Mouse (Mus musculus) G1E (cell line): ENCODE measurements around the gene Cant1. TPM values are rescaled to one million over a fixed set of nuclear protein-coding genes. Genes with fewer than 3 reads are reported as not detected.

ENCODE experiments used
- ATAC-seq: 2 replicates; pipeline ENCODE4 v1.8.0; 2016; ENCODE audit warnings: mild to moderate bottlenecking; ENCODE audit not compliant: insufficient number of reproducible peaks, poor library complexity, low FRiP score, severe bottlenecking; ENCODE audit errors: extremely low read depth
- DNase-seq: peaks from one replicate; pipeline ENCODE4 v3.0.0; 2012; ENCODE audit warnings: low spot score
- H3K27me3 ChIP-seq: 2 replicates; pipeline ENCODE4 v1.6.1; 2012; ENCODE audit warnings: mild to moderate bottlenecking, low read length, inconsistent platforms; ENCODE audit not compliant: insufficient read depth
- H3K36me3 ChIP-seq: replicated peaks from 2 replicates; pipeline ENCODE3; 2012; ENCODE audit warnings: mild to moderate bottlenecking, inconsistent platforms
- H3K4me1 ChIP-seq: 2 replicates; pipeline ENCODE4 v1.6.1; 2012; ENCODE audit warnings: low read depth, low read length, inconsistent platforms, mixed read lengths; ENCODE audit not compliant: insufficient read depth
- H3K4me3 ChIP-seq: 2 replicates; pipeline ENCODE4 v1.5.1; 2012; ENCODE audit warnings: low read depth, mild to moderate bottlenecking, inconsistent platforms, low read length, moderate library complexity, mixed read lengths
- H3K9me3 ChIP-seq: replicated peaks from 2 replicates; pipeline ENCODE4 v1.6.1; 2012; ENCODE audit warnings: inconsistent platforms
- CTCF ChIP-seq: IDR thresholded peaks from 2 replicates; pipeline ENCODE4 v1.5.1; 2012; ENCODE audit warnings: low read depth, low read length, inconsistent platforms, mixed read lengths
- GATA1 ChIP-seq: IDR thresholded peaks from 2 replicates; pipeline ENCODE4 v1.6.1; 2012; ENCODE audit warnings: borderline replicate concordance, low read length, inconsistent platforms, mixed read lengths
- GATA2 ChIP-seq: IDR thresholded peaks from 2 replicates; pipeline ENCODE4 v1.6.1; 2012; ENCODE audit warnings: low read depth, low read length, inconsistent platforms, borderline replicate concordance
- POLR2AphosphoS5 ChIP-seq: IDR thresholded peaks from 2 replicates; pipeline ENCODE4 v1.6.1; 2012; ENCODE audit warnings: low read depth, low read length, inconsistent platforms; ENCODE audit not compliant: insufficient replicate concordance
- TAL1 ChIP-seq: conservative IDR thresholded peaks from 2 replicates; pipeline ENCODE4 v1.6.1; 2012; ENCODE audit warnings: low read depth, low read length, inconsistent platforms, mixed read lengths
- polyA plus RNA-seq: library from polyadenylated mRNA; stranded (reverse); fragments of >175 nt; gene quantifications from 2 replicates; pipeline ENCODE4 v1.2.3, GENCODE M21; 2012
- total RNA-seq, 2 experiments: library from RNA; stranded (forward) in 1 of 2; stranded (reverse) in 1 of 2; fragments of 200-1000 nt in 1 of 2; fragments of >200 nt in 1 of 2; fragmentation: Nextera tagmentation in 1 of 2; gene quantifications; 2 replicates each; pipeline ENCODE4 v1.2.3; 2014 to 2017

The Cant1 gene
- total and polyA plus RNA-seq, 3 experiments = 14.9 to 47.2 (median 16.5) TPM

- Histone ChIP-seq H3K36me3 (no peaks in the 10 kb centered on the region), H3K27me3 (peaks cover 6% of the 10 kb centered on the region; the same call in 1 of the 2 replicates), H3K4me3 (no peak overlapping the region), H3K9me3 (no peaks in the 10 kb centered on the region), H3K4me1 (no peaks in the 10 kb centered on the region)
- TF ChIP-seq TAL1 = no peak
- TF ChIP-seq POLR2AphosphoS5 = no peak
- TF ChIP-seq GATA1 = no peak
- TF ChIP-seq CTCF = no peak
- TF ChIP-seq GATA2 = no peak
- no peak for ATAC-seq
- DNase-seq = no peak
Observed at GRCm38 (mm10) chr11:118433398-118433868, 14.5 kb upstream of the Cant1 start.

DNA sequence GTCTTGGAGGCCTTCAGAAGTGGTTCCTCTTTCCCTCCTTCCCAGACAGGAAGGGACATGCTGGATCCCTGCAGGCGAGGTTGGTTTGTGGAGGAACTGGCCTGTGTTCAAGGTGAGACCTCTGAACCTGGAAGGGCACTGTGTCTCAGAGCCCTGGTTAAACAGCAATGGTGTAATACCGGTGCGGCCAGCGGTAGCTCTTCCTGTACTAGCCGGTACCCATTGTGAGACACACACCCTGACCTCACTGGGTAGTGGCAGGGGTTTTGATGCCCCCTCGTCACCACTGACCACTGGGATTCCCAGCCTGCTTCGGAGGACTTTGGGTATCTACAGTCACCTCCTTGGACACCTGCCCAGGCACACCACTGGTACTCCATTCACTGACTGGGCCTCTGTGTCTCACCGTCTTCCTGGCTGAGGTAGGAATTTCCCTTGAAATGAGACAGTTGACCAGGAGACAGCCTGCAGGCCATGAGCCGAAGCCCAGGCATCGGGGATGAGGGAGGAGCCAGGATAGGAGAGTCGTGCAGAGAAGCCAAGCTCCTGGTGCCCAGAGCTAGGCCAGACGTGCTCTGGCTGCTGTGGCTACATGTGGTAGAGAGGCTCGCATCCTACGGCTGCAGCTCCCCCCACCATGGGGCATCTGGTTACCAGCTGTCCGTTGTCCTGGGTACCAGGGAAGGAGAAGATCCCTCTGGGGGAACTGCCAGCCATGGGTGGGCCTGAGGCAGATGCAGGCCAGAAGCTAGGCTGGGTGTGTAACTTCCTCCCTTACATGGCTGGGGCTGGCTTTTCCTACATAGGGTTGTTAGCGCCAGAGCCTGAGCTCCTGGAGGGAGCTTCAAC is 12.4 kb upstream of the Cant1 start:
- Histone ChIP-seq H3K4me3 (no peak overlapping the region), H3K4me1 (no peaks in the 10 kb centered on the region), H3K36me3 (no peaks in the 10 kb centered on the region), H3K9me3 (no peaks in the 10 kb centered on the region), H3K27me3 (peaks cover 12% of the 10 kb centered on the region)
- no peak for DNase-seq
- no peak for TF ChIP-seq TAL1
- no peak for TF ChIP-seq POLR2AphosphoS5
- TF ChIP-seq CTCF = no peak
- no peak for TF ChIP-seq GATA2
- TF ChIP-seq GATA1 = no peak
- ATAC-seq = no peak

- ATAC-seq (no peak), DNase-seq (no peak)
- TF ChIP-seq POLR2AphosphoS5 (no peak), CTCF (no peak), TAL1 (no peak), GATA2 (no peak), GATA1 (no peak)
- no peaks in the 10 kb centered on the region for H3K9me3 ChIP-seq
- H3K27me3 ChIP-seq = peaks cover 12% of the 10 kb centered on the region
- H3K36me3 ChIP-seq = no peaks in the 10 kb centered on the region
- H3K4me1 ChIP-seq = no peaks in the 10 kb centered on the region
- H3K4me3 ChIP-seq = no peak overlapping the region
Observed at GRCm38 (mm10) chr11:118430291-118430885, 11.5 kb upstream of the Cant1 start.

GRCm38 (mm10) chr11:118428944-118429709 is 10.2 kb upstream of the Cant1 start:
- H3K36me3 ChIP-seq = no peaks in the 10 kb centered on the region
- TF ChIP-seq GATA1 (no peak), POLR2AphosphoS5 (no peak), TAL1 (no peak), CTCF (no peak), GATA2 (no peak)
- no peak for ATAC-seq
- no peaks in the 10 kb centered on the region for H3K4me1 ChIP-seq
- H3K9me3 ChIP-seq = no peaks in the 10 kb centered on the region
- no peak overlapping the region for H3K4me3 ChIP-seq
- H3K27me3 ChIP-seq = peaks cover 16% of the 10 kb centered on the region
- DNase-seq = no peak

DNA sequence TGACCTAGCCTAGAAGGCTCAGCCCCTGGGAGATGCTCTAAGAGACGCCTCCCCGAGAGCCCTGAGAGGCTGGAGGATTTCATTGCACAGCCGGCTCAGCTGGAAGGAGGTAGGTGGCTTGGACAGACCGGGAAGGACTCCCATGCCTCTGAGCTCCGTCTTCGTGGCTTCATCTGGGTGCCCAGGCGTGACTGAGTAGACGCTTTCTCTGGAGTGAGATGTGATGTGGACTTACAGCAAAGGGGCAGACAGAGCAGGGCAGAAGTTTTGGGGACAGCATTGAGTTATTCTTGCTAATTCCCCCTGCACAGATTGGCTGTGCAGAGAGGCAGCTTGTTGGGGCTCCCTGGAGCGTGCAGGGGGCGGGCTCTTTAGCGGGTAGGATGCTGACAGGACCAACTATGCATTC is 9.6 kb upstream of the Cant1 start:
- no peak overlapping the region for H3K4me3 ChIP-seq
- H3K27me3 ChIP-seq = peaks cover 16% of the 10 kb centered on the region
- no peaks in the 10 kb centered on the region for H3K9me3 ChIP-seq
- TF ChIP-seq POLR2AphosphoS5 (no peak), TAL1 (no peak), GATA1 (no peak), GATA2 (no peak), CTCF (no peak)
- DNase-seq = no peak
- peaks cover 3% of the 10 kb centered on the region; the same call in 1 of the 2 replicates for H3K4me1 ChIP-seq
- H3K36me3 ChIP-seq = no peaks in the 10 kb centered on the region
- ATAC-seq = no peak

DNA sequence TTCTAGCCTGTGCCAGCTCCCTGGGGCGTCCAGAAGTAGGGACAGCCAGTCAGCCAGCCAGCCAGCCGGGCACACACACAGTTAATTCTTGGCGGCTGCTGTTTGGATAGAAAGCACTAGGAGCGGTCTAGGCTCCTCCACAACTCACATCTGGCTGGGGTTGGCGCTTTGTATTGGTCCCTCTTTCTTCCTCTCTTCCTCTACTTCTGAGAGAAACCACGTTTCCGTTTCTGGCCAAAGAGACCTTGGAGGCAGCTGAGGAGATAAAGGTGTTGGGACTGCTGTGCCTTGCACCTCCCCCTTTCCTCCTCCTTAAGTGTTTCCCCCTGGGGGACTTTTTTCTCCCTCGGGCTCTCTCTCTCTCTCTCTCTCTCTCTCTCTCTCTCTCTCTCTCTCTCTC is 9.1 kb upstream of the Cant1 start, which contains the start of gene C1qtnf1:
Gene C1qtnf1 (plus strand): TSS at position 218 of the 400 bp plus-strand sequence.
- Histone ChIP-seq H3K4me1 (peaks cover 8% of the 10 kb centered on the region), H3K36me3 (no peaks in the 10 kb centered on the region), H3K4me3 (no peak within 1 kb of the TSS), H3K27me3 (peaks cover 13% of the 10 kb centered on the region), H3K9me3 (no peaks in the 10 kb centered on the region)
- no peak for TF ChIP-seq POLR2AphosphoS5
- TF ChIP-seq CTCF = no peak
- no peak for TF ChIP-seq TAL1
- TF ChIP-seq GATA2 = no peak
- TF ChIP-seq GATA1 = no peak
- DNase-seq = no peak
- ATAC-seq = no peak
